Mouse (Mus musculus): ENCODE measurements around the gene Atp5s. TPM values are rescaled to one million over a fixed set of nuclear protein-coding genes. Genes with fewer than 3 reads are reported as not detected.
A peak's percentile ranks its signal among the peaks of the same experiment; 100 is the strongest.

Atp5s gene
- total RNA-seq, 2 experiments from 2014 or later, result 19.4 to 21.3 TPM

- intact Hi-C loops (cut with DNase I), result no loop called here
- no peak for DNase-seq
Measured at GRCm38 (mm10) chr12:69766185-69766904, 41.6 kb downstream of the Atp5s start.

- DNase-seq, result no peak
- intact Hi-C loops (cut with DNase I), result no loop called here
Measured at GRCm38 (mm10) chr12:69767476-69768258, 42.9 kb downstream of the Atp5s start.

- intact Hi-C loops (cut with DNase I), result no loop called here
- no peak for DNase-seq
Measured at GRCm38 (mm10) chr12:69768841-69769240, 44.1 kb downstream of the Atp5s start.

GRCm38 (mm10) chr12:69776607-69777340 is 52.0 kb downstream of the Atp5s start:
- intact Hi-C loops (cut with DNase I), result no loop called here
- DNase-seq, result no peak

GRCm38 (mm10) chr12:69777341-69777730 is 52.6 kb downstream of the Atp5s start:
- no peak for DNase-seq
- intact Hi-C loops (cut with DNase I), result no loop called here

GRCm38 (mm10) chr12:69777957-69778356 is 53.2 kb downstream of the Atp5s start:
- intact Hi-C loops (cut with DNase I), result no loop called here
- DNase-seq, result no peak

GRCm38 (mm10) chr12:69781480-69781879 is 56.7 kb downstream of the Atp5s start:
- no peak for DNase-seq
- intact Hi-C loops (cut with DNase I), result no loop called here

GRCm38 (mm10) chr12:69781935-69782650 is 57.3 kb downstream of the Atp5s start:
- intact Hi-C loops (cut with DNase I), result no loop called here

GRCm38 (mm10) chr12:69783247-69784025 is 58.7 kb downstream of the Atp5s start:
- intact Hi-C loops (cut with DNase I), result no loop called here
- no peak for DNase-seq

More at GRCm38 (mm10) chr12:69781935-69782650, 57.3 kb downstream of the Atp5s start:
- peak in 1 of 2 experiments; percentile 16 for DNase-seq

- DNase-seq, result no peak
- intact Hi-C loops (cut with DNase I), result no loop called here
Measured at GRCm38 (mm10) chr12:69785471-69785870, 60.7 kb downstream of the Atp5s start.

- no peak for DNase-seq
Measured at GRCm38 (mm10) chr12:69788380-69788779, 63.6 kb downstream of the Atp5s start.

GRCm38 (mm10) chr12:69789766-69790529 is 65.2 kb downstream of the Atp5s start:
- intact Hi-C loops (cut with DNase I), result no loop called here
- no peak for DNase-seq

More at GRCm38 (mm10) chr12:69788380-69788779, 63.6 kb downstream of the Atp5s start:
- intact Hi-C loops (cut with DNase I), result no loop called here

- DNase-seq, result peak; percentile 62 to 70
- intact Hi-C loops (cut with DNase I), result no loop called here
Measured at GRCm38 (mm10) chr12:69790530-69791505, 66.1 kb downstream of the Atp5s start, which contains the start of gene Cdkl1. Gene Cdkl1, minus strand, starts transcription at chr12:69791267.

Small RNAs within 50 kb of the gene (microRNA-seq; reads per million reads assigned to microRNA genes)
- gene Mir681, result 0 reads per million in 2 experiments

Other genes with a start within 250 kb of the Atp5s start
- 1 to 10 TPM; 3.3 to 3.6 TPM for gene Vcpkmt, start 141.9 kb upstream of the Atp5s start, total RNA-seq (2021)
- gene Sos2, start 43.1 kb upstream of the Atp5s start, total RNA-seq (2021), result 10 to 100 TPM; 30.4 to 35.3 TPM
- gene L2hgdh, start 77 bp upstream of the Atp5s start, total RNA-seq (2021), result 10 to 100 TPM; 30.0 to 30.2 TPM
- 1 to 10 TPM; 5.3 to 5.9 TPM for gene Cdkl1, start 66.3 kb downstream of the Atp5s start, total RNA-seq (2021)
- 1 to 10 TPM; 4.0 to 6.1 TPM for gene Atl1, start 167.7 kb downstream of the Atp5s start, total RNA-seq (2021)
- 10 to 100 TPM; 28.7 to 30.1 TPM for gene Map4k5, start 168.2 kb downstream of the Atp5s start, total RNA-seq (2021)

Data from heart, postnatal 14 days (tissue).